Mouse (Mus musculus) G1E-ER4 (cell line): ENCODE results near the gene Pkn3. TPM values are rescaled to one million over a fixed set of nuclear protein-coding genes. Genes with fewer than 3 reads are reported as not detected.
A peak's percentile ranks its signal among the peaks of the same experiment; 100 is the strongest.

Source experiments
- GATA1 ChIP-seq: IDR thresholded peaks from one replicate; pipeline ENCODE4 v1.8.0; 2012; ENCODE audit warnings: low read length, inconsistent platforms
- polyA plus RNA-seq: library from polyadenylated mRNA; stranded (reverse); fragments of >175 nt; gene quantifications from 2 replicates; pipeline ENCODE4 v1.2.3, GENCODE M21; 2012

Pkn3 gene
- polyA plus RNA-seq, 1 experiment = 29.7 TPM

DNA sequence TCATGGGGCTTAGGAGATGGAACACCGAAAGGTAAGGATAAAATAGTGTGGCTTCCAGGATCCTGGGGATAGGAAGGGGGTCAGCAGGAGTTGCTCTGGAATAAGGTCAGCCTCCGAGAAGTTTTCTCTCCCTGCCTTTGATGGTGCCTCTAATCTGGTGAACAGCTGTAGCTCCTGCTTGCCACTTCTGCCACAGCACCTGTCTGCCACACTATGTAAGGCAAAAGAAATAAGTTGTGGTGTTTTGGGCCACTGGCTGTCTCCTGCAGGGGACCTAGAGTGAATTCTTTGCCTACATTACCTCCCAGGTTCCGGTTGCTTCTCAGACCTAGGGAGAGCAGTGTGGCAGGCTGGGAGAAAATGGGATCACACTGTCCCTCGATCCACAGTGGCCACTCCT lies 1.3 kb downstream of the Pkn3 start:
- TF ChIP-seq GATA1 = no peak

DNA sequence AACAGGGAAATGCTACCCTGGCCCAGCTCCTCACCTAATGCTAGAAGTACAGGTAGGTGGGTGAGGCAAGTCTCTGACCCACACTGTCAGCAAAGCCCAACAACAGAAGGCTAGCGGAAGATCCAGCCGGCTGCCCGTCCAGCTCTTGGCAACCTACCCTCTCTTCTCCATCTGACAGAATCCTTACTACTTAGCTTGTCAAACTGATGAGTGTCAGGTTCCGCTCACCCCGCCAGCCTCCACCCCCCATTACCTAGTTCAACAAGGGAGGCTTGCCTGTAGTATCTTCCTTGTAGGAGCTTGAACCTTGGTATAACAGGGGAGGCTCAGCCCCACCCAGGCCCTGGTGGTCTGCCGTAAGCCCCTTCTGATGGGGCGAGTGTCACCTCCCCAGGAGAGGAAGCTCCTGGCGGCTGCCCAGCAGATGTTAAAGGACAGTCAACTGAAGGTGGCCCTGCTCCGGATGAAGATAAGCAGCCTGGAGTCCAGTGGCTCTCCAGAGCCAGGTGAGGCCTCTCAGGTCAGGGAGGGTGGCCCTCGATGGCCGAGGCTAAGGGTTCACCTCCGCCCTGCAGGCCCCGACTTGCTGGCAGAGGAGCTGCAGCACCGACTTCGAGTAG lies 2.8 kb downstream of the Pkn3 start:
- no peak for TF ChIP-seq GATA1

DNA sequence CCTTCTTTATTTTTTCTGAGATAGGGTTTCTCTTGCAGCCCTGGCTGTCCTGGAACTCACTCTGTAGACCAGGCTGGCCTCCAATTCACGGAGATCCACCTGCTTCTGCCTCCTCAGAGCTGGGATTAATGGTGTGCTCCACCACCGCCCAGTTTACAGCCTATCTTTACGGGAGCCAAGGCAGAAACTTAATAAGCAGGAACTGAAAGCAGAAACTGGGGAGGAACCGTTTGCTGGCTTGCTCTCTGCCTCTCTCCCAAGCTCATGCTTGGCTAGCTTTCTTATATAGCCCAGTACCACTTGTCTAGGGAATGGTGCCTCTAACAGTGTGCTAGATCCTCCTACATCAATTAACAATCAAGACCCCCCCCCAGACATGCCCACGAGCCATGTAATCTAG lies 6.6 kb downstream of the Pkn3 start:
- no peak for TF ChIP-seq GATA1

DNA sequence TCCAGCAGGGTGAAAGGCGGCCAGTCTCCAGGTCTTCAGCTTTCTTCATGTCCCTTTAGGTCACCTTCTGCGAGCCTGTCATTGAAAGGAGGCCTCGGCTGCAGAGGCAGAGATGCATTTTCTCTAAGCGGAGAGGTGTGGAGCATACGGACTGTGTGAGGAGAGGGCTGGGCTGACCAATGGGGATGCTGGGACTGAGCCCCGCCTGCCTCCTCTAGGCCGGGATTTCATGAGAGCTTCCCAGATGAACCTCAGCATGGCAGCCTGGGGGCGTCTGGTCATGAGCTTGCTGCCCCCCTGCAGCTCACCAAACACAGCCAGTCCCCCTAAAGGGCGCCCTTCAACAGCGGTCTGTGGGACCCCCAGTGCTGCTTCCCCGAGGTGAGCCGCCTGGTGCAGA lies 7.1 kb downstream of the Pkn3 start:
- no peak for TF ChIP-seq GATA1

DNA sequence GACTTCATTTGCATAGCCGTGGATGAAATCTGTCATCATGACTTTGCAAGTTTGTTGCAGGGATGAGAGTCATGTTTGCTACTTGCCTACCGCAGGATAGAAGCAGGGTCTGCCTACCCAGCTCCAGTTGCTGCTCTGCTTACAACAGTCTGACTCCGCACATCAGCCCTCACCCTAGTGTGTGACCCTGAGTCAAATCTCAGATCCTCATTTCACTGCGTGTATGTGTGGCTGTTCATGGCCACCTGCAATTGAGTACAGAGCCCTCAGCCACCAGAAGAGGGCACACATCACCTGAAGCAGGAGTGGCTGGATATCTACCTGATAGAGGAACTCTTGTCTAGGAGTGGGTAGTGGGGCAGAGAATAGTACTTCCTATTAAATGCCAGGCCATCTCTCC lies 9.8 kb downstream of the Pkn3 start:
- TF ChIP-seq GATA1 = no peak

DNA sequence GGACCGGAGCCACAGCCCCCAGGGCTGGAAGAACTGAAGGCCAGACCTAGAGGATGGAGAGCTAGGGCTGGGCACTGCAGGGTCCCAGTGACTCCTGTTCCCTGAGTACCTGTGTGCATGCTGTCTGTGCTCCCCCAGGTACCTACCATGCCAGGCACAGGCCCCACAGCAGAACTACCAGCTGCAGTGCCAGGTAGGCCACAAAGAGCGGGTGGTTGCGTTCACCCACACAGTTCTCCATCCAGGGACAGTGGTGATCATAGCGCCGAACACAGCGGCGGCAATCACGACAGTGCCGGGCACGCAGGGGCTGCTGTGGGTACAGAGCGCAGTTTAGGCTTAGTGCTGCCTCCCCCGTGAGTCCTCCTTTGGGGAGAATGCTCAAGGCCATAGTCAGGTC lies 14.0 kb downstream of the Pkn3 start:
- no peak for TF ChIP-seq GATA1

DNA sequence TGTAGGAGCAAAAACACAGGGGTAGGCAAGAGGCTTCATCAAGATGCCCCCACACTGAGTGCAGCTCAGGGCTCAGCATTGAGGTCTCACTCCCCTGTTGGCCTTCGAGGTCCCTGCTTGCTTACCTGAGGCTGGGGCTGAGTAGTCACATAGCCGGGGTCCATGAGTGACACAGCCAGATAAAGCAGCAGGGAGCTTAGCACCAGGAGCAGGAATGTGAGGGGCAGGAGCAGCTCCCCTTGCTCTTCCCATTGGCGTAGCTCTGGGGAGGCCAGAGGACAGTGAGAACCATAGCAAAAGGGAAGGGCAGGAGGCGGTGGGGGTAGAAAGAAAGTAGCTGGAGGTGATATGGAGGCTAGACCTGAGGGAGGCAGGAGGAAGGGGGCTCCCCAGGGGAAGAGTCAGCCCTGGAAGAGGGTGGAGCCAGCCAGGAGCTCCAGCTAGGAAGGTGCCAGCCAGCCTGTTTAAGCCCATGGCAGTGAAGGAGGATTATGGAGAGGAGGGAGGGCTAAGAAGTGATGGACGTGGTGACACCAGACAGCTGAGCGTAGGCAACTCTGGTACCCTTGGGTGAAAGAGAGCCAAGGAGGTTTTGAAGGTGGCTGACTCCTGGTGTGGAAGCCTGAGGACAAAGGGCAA lies 14.9 kb downstream of the Pkn3 start:
- TF ChIP-seq GATA1 = no peak

DNA sequence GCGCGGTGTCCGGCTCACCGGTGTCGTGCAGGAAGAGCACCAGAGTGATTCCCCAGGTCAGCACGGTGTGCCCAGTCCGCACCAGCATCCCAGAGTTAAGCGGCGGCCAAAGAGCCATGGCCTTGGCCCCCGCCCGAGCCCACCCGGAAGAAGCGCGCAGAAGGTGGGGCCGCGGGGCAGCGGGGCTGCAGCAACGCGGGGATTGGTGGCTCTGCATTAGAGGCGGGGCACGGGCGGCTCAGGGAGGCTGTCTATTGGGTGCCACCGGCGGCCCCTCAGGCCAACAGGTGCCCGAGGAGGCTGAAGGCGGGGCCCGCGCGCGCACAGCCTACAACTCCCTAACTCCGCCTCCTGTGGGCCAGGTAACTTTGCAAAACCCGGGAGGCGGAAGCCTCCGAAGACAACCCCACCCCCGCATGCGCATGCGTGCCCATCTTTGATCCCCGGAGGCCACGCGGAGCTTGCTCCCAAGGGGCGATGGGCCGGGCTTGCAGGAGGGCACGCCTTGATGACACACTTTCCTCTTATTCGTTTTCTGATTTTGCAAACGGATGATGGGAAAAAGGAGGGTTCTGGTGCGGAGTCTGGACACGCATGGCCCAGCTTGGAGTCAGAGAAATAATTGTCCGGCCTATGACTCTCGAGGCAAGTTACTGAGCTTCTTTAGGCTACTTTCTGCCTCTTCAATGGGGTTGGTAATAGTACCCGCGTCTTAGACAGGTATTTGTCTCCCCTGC lies 16.2 kb downstream of the Pkn3 start, which contains the start of gene Zdhhc12:
Gene Zdhhc12, minus strand, starts transcription at position 178 of the 737 bp plus-strand sequence.
- TF ChIP-seq GATA1 = no peak

DNA sequence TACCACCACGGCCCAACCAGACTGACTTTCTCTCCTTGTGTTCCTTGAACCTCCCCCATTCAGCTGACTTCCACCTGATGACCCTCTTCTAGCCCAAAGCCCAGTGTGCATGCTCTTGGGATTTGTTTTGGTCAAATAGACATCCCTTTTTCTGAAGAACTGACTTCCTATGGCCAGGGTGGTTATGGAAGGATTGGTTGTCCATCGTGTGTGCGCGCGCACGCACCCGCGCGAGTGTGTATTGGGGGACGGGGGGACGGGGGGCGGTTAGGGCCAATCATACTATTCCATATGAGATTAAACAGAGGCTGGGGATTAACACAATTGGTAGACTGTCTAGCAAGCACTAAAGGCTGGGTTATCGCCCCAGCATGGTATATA lies 16.7 kb downstream of the Pkn3 start:
- TF ChIP-seq GATA1 = no peak

DNA sequence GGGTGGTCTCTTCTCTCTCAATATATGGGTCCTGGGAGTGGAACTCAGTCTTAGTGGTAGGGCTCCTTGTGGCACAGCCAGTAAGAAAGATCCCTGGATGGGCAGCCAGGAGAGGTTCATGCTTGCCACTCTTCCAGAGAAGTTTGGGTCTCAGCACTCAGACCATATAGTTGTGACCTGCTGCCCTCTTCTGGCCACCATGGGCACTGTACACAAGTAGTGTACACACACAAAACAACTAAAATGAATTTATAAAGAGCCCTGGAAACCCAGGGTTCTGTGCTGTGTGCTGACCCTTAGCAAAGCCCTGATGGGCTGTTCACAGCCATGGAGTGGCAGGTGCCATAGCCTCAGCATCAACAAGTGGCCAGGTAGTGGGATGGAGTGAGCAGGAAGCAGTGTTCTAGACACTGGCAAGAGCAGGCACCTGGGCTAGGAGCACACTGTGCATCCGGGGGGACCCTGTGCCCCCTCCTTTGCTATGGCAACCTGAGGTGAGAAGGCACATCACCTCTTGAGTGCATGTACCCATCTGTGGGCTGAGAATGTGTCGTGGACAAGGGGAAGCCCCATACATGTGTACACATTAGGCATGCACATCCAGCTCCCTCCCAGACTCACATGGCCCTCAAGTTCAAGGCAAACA lies 18.5 kb downstream of the Pkn3 start:
- TF ChIP-seq GATA1 = no peak

DNA sequence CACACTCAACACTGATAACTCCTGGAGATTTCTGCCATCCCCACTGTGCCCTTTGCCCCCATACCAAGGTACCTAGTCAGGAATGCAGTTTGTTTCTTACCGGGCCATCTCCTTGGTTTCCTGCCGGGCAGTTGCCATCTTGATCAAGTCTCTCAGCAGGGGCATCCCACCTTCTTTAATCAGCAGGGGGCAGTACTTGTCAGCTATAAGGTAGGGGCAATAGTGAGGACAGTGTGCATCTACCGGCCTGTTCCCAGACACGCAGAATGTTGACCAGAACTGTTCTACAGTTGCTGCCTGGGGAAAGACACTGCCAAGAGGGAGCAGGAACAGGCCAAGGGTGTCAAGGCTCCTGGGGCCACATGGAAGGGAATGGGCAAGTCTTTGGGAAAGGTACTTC lies 22.7 kb downstream of the Pkn3 start:
- no peak for TF ChIP-seq GATA1

DNA sequence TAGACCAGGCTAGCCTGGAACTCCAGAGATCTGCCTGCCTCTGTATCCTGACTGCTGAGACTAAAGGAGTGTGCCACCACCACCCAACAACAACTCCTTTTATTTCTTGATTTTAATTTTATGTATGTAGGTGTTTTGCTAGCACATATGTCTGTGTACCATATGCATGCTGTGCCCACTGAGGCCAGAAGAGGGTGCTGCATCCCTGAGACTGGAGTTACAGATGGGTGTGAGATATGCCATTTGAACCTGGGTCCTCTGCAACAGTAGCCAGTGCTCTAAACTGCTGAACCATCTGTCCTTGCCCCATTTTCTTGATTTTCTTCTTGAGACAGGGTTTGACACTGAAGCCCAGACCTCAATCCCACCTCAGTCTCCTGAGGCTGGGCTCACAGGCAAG lies 28.9 kb downstream of the Pkn3 start:
- no peak for TF ChIP-seq GATA1

DNA sequence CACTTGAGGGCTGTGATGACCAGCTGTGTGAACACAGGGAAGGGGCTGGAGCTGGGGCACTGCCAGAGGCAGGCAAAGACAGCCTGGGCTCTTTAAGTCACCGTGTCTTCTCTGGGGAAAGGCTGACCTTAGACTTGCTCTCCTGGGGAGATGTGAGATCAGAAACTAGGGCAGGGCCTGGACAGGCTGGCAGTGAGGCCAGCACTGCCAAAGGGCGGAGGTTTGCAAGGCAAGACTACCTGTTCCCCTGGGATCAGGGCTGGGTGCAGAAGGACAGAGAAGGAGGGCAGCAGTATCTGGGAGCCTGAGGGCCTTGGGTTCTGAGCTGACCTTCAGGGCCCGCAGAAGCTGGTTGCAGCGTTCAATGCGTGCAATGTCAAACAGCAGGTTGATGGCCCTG lies 30.2 kb downstream of the Pkn3 start:
- no peak for TF ChIP-seq GATA1

DNA sequence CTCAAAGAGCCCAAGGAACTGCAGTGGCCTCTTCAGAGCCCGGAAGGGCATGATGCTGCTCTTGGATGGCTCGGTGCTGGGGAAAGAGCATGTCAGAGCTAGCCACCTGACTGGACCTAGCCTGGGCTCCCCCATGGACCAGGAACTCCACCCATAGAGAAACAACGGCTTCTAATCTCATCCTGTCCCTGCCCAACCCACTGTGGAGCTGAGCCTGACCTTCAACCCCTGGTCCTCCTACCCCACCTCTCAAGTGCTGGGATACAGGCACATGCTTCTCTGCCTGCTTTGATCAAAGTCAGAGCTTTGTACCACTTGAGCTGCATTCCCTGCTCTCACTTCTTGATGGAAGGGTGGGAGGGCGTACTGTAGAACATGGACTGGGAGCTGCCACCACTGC lies 30.8 kb downstream of the Pkn3 start:
- TF ChIP-seq GATA1 = no peak

DNA sequence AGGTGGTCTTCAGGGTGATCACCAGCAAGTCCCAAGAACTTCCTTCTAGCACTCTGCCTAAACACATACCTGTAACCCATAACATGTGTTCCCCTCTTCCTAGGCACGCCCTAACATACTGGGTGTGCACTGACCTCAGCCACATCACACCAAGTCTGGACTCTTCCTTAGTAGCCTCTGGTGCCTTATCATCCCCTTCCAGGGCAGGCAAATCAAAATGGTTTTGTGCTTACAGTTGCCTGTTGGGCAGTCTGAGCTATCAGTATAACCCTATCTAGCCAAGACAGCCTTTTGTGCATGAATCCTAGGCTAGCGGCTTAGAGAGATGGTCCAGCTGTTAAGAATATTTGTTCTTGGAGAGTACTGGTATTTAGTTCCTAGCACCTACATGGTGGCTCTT lies 34.0 kb downstream of the Pkn3 start:
- TF ChIP-seq GATA1 = peak; percentile 3

DNA sequence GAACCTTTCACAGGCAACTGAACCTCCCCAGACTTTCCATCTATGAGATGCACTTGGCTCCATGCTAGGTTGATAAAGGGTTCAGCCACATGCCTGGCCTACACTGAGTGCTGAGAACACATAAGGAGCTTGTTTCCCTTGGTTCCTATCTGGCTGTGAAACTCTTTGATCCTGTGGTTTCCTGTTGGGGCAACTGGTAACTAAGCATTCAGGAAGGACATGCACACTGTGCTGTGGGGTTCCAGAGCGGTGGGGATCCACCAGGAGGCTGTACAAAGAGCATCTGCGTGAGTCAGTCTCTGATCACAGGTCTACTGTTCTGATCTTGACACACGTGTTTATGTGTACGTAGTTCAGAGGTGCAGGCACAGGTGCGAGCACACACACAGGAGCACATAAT lies 35.1 kb downstream of the Pkn3 start:
- TF ChIP-seq GATA1 = no peak
